25 mouse cellular contexts compared by ENCODE assay signal in the genomic region with DNA sequence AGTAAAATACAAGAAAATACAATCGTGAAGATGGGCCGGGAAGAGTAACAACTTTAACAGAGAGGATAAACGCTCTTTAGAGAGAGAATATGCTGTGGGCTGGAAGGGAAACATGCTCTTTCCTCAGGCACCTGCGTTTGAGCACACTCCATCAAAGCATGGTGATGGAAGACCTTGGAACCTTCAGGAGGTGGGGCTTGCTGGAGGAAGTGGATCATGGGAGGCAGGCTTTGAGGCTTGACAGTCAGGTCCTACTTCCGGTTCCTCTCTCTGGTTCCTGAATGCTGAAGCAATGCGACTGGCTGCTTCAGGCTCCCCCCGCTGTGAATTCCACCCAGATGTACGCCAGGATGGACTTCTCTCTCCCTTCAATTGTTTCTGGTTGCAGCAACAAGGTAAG. TPM values are rescaled to one million over a fixed set of nuclear protein-coding genes. Genes with fewer than 3 reads are reported as not detected.
DNase-seq lines count a peak whose midpoint lies in the region; ATAC-seq and TF ChIP-seq lines count a peak whose summit lies in the region.
"Had no signal": no experiment of that assay in that cellular context is flagged by ENCODE, and none has a peak within 500 bp of the region (broad histone marks: within the 10 kb centered on the region; RNA-seq: fewer than 3 reads in every experiment).

No protein-coding gene starts in this region.

- TF ChIP-seq CTCF in layer of hippocampus, adult 2 months (conservative IDR thresholded peaks at IDR 0.05): no peak
- TF ChIP-seq CTCF in ES-Bruce4 (IDR thresholded peaks at IDR 0.05; ENCODE audit: low read depth, low read length): no peak
- TF ChIP-seq CTCF in cerebellum, adult 2 months (IDR thresholded peaks at IDR 0.05; ENCODE audit: borderline replicate concordance, insufficient read depth, low read depth, low read length): no peak
- TF ChIP-seq CTCF in cortical plate, adult 2 months (IDR thresholded peaks at IDR 0.05; ENCODE audit: extremely low read depth, insufficient read depth, low read length): no peak

- H3K9me3 ChIP-seq in ES-Bruce4 (replicated peaks; ENCODE audit: control insufficient read depth, insufficient read depth, low read length, poor library complexity, severe bottlenecking): peaks cover 3% of the 10 kb centered on the region; the same call in 1 of the 2 replicates
- H3K9me3 ChIP-seq: embryonic facial prominence, embryonic 15.5 days; heart, embryonic 10.5 days; limb, embryonic 10.5 days; neural tube, embryonic 15.5 days had no signal

- no peak overlapping the region for H3K9ac ChIP-seq in ES-Bruce4 (ENCODE audit: low read depth, poor library complexity, severe bottlenecking)
- H3K9ac ChIP-seq: embryonic facial prominence, embryonic 15.5 days; lung, embryonic 14.5 days; midbrain, embryonic 12.5 days; neural tube, embryonic 15.5 days had no signal

- H3K27me3 ChIP-seq in ES-Bruce4 (ENCODE audit: control insufficient read depth, insufficient read depth, low read length, poor library complexity, severe bottlenecking): 0 out of 2 replicates have a peak, but pooled peaks cover 2% of the 10 kb centered on the region
- H3K27me3 ChIP-seq in cerebellum, adult 2 months (ENCODE audit: control insufficient read depth, insufficient read depth, low read length): no peaks in the 10 kb centered on the region

- H3K36me3 ChIP-seq in ES-Bruce4 (ENCODE audit: control insufficient read depth, insufficient read depth, low read length, poor library complexity, severe bottlenecking): no peaks in the 10 kb centered on the region
- H3K36me3 ChIP-seq: embryonic facial prominence, embryonic 15.5 days; heart, embryonic 10.5 days; limb, embryonic 10.5 days; midbrain, embryonic 12.5 days; neural tube, embryonic 15.5 days had no signal

- H3K27ac ChIP-seq in layer of hippocampus, adult 2 months: peak overlapping the region; percentile 87
- H3K27ac ChIP-seq in ES-Bruce4 (ENCODE audit: insufficient read depth, low read length): no peak overlapping the region
- H3K27ac ChIP-seq in cerebellum, adult 2 months (ENCODE audit: insufficient read depth, low read length): peak overlapping the region; percentile 93
- no peak overlapping the region; the same call in 1 of the 2 replicates for H3K27ac ChIP-seq in cortical plate, adult 2 months (ENCODE audit: insufficient read depth, low read length)
- H3K27ac ChIP-seq: embryonic facial prominence, embryonic 15.5 days; heart, embryonic 10.5 days; limb, embryonic 10.5 days; macrophage; midbrain, embryonic 12.5 days; neural tube, embryonic 15.5 days had no signal

- H3K4me1 ChIP-seq in ES-Bruce4 (ENCODE audit: control insufficient read depth, insufficient read depth, low read length): no peaks in the 10 kb centered on the region
- peaks cover 32% of the 10 kb centered on the region for H3K4me1 ChIP-seq in cerebellum, adult 2 months (ENCODE audit: control insufficient read depth, insufficient read depth, low read length)
- peaks cover 3% of the 10 kb centered on the region for H3K4me1 ChIP-seq in cortical plate, adult 2 months (ENCODE audit: control insufficient read depth, insufficient read depth, low read length)
- H3K4me1 ChIP-seq: embryonic facial prominence, embryonic 15.5 days had no signal

- no peak for TF ChIP-seq EP300 in ES-Bruce4 (IDR thresholded peaks at IDR 0.05; ENCODE audit: insufficient read depth, low read depth, low read length)

- peak overlapping the region; percentile 36; the same call in 1 of the 2 replicates for H3K4me3 ChIP-seq in layer of hippocampus, adult 2 months
- H3K4me3 ChIP-seq in ES-Bruce4 (ENCODE audit: low read depth, low read length): peak overlapping the region; percentile 27; the same call in 1 of the 2 replicates
- peak overlapping the region; percentile 62 for H3K4me3 ChIP-seq in cerebellum, adult 2 months (replicated peaks; ENCODE audit: insufficient read depth, low read depth, low read length)
- H3K4me3 ChIP-seq in cortical plate, adult 2 months (ENCODE audit: insufficient read depth, low read length): peak overlapping the region; percentile 30
- H3K4me3 ChIP-seq: embryonic facial prominence, embryonic 15.5 days; heart, embryonic 10.5 days; limb, embryonic 10.5 days; midbrain, embryonic 12.5 days; myocyte; neural tube, embryonic 15.5 days had no signal

- DNase-seq in layer of hippocampus, adult 2 months (ENCODE audit: low spot score in 2 of 2): no peak
- no peak for DNase-seq in layer of hippocampus, adult 8-10 months (ENCODE audit: low spot score in 2 of 2)
- DNase-seq in cerebellum, adult 2 months: peak; percentile 79 to 83
- no peak for DNase-seq in spleen, postnatal 14 days (ENCODE audit: low spot score in 2 of 2)
- no peak for DNase-seq in kidney, postnatal 4 days
- DNase-seq: adrenal gland, postnatal 10 days; embryo, embryonic 11 days; gastrocnemius, postnatal 25 days; heart, postnatal 10 days; kidney, adult 18-20 months; kidney, postnatal 36 days; lung, embryonic 14.5 days; right cerebral cortex, postnatal 4 days; thymus, adult 2 months had no signal

- ATAC-seq in monocyte, adult 5-6 weeks (replicated peaks; ENCODE audit: insufficient number of reproducible peaks, low FRiP score, low TSS enrichment, poor library complexity, severe bottlenecking): no peak

- TF ChIP-seq POLR2A in ES-Bruce4 (IDR thresholded peaks at IDR 0.05; ENCODE audit: insufficient read depth, low read length): no peak
- TF ChIP-seq POLR2A in cerebellum, adult 2 months (IDR thresholded peaks at IDR 0.05; ENCODE audit: borderline replicate concordance, insufficient read depth, low read length): peak; percentile 63; the same call in 1 of the 2 replicates
- 0 out of 2 replicates have a peak, but pooled peaks have one; percentile 34 for TF ChIP-seq POLR2A in cortical plate, adult 2 months (IDR thresholded peaks at IDR 0.05; ENCODE audit: extremely low read depth, insufficient read depth, low read length)

- WGBS in cerebellum, adult 2 months: 27% methylated on average over 8 of the region's 8 CpGs

RNA-seq across cellular contexts. Expression of a gene that starts 34.9 kb away (rescaled TPM):
- 10 to 100 TPM; 73.4 to 77.5 TPM for total RNA-seq in layer of hippocampus, adult 2 months (2021)
- total RNA-seq in layer of hippocampus, adult 8-10 months (2022): 10 to 100 TPM; 54.2 to 62.9 (median 59.2) TPM
- polyA plus RNA-seq in ES-Bruce4 (2011; ENCODE audit: insufficient read depth, insufficient read length, low read depth, missing spikeins): 38.8 and 40.0 TPM in 2 replicates
- polyA plus RNA-seq in cerebellum, adult 2 months (2012; rRNA removed): 206 and 213 TPM in 2 replicates
- polyA plus RNA-seq in cortical plate, adult 2 months (2012; rRNA removed): 124 and 127 TPM in 2 replicates
- not detected in 3 replicates for total RNA-seq in monocyte, adult 5-6 weeks (2017)
- total RNA-seq: MEL had no signal
- polyA plus RNA-seq: macrophage, myocyte had no signal

RNA-seq across cellular contexts. Expression of a gene that starts 49.8 kb away (rescaled TPM):
- 1 to 10 TPM; 1.5 to 1.7 TPM for total RNA-seq in layer of hippocampus, adult 2 months (2021)
- 1 to 10 TPM; 1.5 to 1.9 (median 1.7) TPM for total RNA-seq in layer of hippocampus, adult 8-10 months (2022)
- polyA plus RNA-seq in ES-Bruce4 (2011; ENCODE audit: insufficient read depth, insufficient read length, low read depth, missing spikeins): 0.24 and 0.30 TPM in 2 replicates
- 1.1 TPM in 2 replicates for polyA plus RNA-seq in cerebellum, adult 2 months (2012; rRNA removed)
- polyA plus RNA-seq in cortical plate, adult 2 months (2012; rRNA removed): 2.4 and 2.5 TPM in 2 replicates
- total RNA-seq in monocyte, adult 5-6 weeks (2017): not detected in 3 replicates
- total RNA-seq: MEL had no signal
- polyA plus RNA-seq: macrophage, myocyte had no signal

Comparison
In these comparisons a context has a peak if more than half of its experiments do, and no peak if none do; other contexts are left out.
1. DNase-seq: peak in cerebellum, adult 2 months (2 of 2); none in layer of hippocampus, adult 2 months (0 of 2), layer of hippocampus, adult 8-10 months (0 of 2), spleen, postnatal 14 days (0 of 2) and kidney, postnatal 4 days (0 of 2).
2. H3K27ac ChIP-seq: peak in layer of hippocampus, adult 2 months (single experiment) and cerebellum, adult 2 months (single experiment); none in ES-Bruce4 (single experiment) and cortical plate, adult 2 months (single experiment).
3. RNA of a gene that starts 34.9 kb away (total RNA-seq): 73.4 to 77.5 TPM in layer of hippocampus, adult 2 months and 54.2 to 62.9 TPM in layer of hippocampus, adult 8-10 months; not detected in monocyte, adult 5-6 weeks; every median in the first group is over 10 times any median in the second.
4. Peak in every context shown above with its lines, with median percentiles within 50 percentile points of each other: H3K4me3 ChIP-seq.